Mouse (Mus musculus) gastrocnemius, adult 8-10 months (tissue): ENCODE measurements around the gene Pparg. TPM values are rescaled to one million over a fixed set of nuclear protein-coding genes. Genes with fewer than 3 reads are reported as not detected.

Experiments
- DNase-seq, 2 experiments: peaks; one replicate each; pipeline ENCODE4 v3.0.0; 2022; ENCODE audit warnings: low spot score in 2 of 2
- total RNA-seq, 4 experiments: library from RNA; stranded (reverse); gene quantifications; 2 replicates each; pipeline ENCODE4 v1.2.4; 2022

Gene Pparg
- total RNA-seq, 4 experiments from 2014 or later, result 1.4 to 5.1 (median 3.0) TPM

DNA sequence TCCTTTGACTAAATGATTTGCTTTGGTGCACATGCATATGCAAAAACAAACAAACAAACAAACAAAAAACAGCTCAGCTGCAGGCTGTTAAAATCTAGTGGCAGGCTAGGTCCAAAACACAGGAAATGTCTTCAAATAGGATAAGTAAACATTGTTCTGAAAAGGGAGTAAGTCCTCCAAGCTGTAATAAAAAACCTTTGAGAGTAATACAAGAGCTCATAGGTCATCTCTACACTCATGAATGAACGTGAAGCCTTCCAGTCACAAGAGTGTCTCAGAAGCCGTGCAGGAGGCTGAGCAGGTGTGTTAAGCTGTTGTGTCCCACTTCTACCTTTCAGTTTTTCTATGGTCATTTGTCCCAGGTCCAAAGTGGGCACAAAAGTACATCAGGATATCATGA, 102.6 kb downstream of the Pparg start:
- DNase-seq, result no peak

DNA sequence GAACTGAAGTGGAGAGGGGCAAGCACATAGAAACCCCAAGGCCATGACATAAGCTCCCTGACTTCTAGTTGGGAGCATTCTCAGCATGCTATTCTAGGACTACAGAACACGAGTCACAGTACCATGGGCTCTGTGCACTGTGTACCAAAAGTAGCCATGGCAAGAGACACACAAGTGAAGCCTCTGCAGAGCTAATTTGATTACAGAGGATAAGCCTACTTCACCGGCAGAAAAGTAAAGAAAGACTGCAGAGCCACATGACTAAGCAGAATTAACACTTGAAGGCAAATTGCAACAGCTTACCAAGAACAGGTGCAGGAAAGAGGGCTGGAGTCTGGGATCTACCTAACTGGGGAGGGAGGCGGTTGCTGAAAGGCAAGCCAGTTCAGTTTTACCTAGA, 103.9 kb downstream of the Pparg start:
- DNase-seq, result no peak

DNA sequence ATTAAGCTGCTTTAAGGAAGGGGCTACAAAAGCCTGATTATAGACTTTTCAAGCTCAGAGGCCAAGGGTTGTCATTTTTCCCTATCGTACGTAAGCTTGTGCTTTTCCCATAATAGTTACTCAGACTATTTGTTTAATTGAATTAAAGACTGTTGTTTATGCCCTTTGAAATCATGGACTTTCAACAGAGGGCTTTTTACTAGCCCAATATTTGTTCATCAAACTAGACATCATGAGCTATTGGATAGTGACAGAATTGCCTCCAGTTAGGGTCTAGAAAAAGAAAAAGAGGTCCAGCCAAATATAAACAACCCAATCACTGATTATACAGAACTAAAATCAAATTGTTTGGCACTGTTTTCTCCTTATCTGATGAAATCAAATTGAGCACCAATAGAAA, 104.7 kb downstream of the Pparg start:
- no peak for DNase-seq

DNA sequence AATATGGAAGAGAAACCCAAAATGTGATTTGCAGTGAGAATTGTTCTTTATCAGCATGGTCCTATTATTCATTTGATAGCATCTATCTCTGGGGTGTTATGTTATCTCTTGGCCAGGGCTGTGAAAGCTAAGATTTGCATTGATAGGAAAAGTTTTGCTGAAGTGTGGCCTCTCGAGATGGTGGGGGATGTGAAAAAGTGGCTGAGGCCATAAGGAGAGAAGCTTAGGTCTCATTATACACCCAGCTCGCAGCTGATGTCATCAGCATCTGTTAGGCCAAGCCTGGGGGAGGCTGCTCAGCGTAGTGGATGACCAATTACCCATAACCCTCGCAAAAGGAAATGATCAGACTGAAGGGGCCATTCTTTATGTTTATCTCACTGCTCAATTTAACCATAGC, 105.1 kb downstream of the Pparg start:
- DNase-seq, result no peak

DNA sequence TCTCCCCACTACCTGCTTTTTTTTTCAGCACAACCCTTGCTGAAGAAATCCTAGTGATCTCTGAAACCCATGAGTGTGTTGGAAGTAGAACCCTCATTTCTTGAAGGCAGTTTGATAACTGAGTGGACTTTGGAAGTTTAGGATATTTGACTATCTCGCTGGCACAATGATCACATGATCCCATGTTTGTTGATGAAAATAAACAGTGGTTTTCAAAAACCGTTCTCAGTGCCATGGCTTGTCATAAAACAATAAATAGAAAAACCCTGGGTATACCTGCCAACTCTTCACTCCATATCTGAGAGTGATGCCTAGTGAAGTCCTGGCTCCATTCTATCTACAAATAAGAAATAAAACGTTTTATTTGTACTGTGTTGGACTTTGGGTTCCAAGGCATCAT, 105.8 kb downstream of the Pparg start:
- DNase-seq, result no peak

DNA sequence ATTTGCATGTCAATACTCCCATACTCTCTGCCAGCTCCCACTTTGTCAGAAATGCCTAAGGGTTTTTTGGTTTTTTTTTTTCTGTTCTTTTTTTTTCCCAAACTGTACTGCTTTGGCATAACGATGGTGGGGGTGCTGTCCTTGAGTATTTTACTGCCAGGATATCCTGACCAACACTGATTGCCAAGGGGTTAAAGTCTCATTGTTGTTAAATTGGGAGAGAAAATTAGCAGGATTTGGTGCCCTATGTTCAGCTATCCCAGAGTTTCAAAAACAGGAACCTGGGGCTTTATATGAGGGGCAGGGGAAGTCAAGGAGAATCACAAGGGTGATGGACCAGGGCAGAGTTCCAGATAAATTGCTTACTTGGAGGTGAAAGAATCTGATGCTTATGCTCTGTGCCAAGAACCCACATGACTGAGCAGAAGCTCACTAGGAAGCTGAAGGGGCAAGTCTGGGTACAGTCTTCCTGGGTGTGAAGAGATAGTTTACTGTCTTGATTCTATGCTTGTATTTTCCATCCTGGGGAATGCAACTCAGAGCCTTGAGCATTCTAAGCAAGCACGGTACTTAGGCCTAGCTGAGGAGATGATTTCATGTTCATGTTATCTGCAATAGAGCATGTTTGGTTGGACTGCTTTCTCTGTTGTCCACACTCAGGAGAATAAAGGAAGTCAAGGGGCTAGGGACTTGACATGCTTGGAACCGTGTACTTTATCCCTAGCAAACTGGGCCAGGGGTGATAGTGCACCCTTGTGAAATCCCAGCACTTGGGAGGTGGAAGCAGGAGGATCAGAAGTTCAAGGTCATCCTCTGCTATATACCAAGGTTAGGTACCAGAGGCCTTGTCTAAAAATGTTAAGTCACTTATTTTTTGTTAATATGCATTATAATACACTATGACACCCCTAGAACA, 109.2 kb downstream of the Pparg start:
- DNase-seq, result no peak

DNA sequence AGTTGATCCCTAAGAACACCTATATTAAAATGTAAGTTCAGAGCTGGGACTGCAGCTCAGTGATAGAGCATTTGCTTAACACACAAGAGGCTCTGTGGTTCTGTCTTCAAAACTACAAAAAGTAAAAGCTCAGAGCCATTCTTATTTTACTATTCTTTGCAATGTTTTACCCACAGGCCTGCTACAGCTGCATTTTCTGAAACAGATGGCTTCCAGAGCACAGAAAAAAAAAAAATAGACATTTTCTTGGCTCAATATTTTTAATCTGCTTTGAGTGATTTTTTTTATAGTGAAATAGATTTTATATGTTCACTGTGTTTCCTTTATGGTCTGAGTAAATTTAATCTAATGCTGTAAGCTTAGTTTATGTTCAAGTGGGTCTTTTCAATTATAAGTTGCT, 111.2 kb downstream of the Pparg start:
- DNase-seq, result no peak

DNA sequence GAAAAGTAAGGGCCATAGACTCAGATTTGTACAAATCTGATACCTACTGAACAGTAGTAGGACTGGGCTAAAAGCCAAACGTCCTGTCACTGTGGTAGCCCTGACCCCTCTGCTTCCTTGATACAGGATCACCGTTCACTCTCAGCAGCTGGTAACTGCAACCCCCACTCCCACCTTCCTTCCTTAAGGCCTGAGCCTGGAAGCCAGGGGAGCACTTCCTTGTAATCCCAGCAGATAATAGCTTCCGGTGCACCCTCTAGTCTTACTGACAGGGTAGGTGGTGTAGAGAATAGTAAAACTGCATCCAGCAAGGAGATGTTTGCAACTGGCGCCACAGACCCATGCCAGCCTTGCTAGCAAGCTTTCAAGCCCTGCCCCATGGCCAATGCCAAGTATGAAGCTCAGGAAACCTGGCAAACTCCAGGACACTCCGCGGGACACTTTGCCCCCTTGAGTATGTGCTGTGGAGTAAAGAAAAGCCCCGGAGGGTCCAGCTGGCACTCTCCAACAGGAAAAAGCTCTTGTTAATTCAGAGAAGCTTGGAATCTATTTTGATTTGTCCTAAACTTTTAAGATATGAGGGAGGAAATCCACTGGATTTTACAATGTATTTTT, 116.4 kb downstream of the Pparg start:
- DNase-seq, result no peak

DNA sequence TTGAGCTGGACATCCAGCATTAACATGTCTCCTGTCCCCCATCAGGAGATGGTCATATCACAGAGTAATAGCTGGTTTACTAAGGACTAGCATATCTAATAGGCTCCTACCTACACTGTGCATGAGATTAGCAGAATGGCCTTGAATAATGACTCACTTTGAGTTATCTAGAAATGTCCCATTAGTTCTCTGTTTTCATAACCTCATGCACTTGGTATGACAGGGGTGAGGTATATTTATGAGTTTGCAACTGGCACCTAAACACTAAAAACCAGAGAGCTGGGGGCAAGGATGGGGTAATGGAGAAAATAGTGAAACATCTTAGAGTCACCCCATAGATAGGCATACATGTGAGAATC, 119.2 kb downstream of the Pparg start:
- DNase-seq, result no peak

DNA sequence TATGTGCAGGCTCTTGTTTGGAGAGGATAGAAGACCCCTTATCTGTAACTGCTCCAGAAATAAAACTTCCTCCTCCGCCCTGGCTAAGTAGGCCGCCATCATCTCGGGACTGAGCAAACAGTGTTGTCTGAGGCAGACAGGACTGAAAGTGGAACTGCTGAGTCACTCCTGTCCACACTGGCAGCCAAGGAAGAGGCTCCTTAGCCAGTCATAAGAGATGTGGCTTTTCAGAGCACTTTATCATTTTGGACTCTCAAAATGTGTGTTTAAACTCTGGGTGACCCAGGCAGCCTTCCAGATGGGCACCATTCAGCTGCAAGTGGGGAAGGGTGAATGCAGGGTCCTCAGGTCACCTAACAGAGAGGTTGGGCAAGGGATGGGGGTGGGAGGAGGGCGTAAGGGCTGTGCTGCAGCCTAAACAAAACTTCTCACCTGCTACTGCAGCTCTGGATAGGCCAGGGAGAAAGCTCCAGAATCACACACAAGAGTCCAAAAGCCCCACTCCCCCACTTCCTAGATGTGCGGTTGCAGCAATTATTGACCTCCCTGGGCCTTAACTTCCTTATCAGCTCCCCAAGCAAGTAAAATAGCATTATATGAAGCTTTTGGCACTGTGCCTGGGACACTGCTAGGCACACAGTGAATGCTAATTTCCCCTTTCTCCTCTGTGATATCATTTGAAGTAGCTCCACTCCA, 119.7 kb downstream of the Pparg start:
- DNase-seq, result no peak

DNA sequence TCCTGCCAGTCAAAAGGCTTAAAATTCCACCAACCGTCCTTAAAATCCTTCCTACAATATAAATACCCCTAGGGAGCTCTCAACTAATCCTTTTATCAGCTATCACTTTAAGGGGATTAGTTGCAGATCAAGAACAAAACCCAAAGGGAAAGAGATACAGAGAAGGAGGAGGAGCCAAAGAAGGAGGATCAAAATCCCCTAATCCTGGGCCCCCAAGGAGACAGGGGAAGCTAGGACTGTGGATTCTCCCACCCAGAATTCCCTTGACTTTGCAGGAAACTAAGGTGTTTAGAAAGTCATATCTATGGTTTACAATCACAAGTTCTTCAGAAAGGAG, 120.2 kb downstream of the Pparg start:
- DNase-seq, result no peak

DNA sequence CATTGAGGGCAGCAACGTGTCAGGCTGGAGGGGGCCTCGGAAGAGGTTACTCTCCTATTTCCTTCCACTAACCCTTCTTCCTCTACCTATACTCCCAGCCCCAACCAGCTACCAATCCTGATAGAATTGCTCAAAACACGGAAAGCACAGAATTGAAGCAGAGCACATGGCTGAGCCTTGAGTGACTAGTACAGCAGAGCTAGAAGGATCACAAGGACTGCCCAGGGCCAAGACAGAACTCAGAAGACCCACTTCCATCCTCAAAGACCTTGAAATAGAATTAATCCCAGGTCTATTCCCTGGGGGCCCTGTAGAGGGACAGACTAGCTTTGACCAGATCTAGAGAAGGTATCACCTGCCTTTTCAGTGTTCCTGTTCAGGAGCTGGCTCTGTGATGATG, 120.9 kb downstream of the Pparg start:
- DNase-seq, result no peak

DNA sequence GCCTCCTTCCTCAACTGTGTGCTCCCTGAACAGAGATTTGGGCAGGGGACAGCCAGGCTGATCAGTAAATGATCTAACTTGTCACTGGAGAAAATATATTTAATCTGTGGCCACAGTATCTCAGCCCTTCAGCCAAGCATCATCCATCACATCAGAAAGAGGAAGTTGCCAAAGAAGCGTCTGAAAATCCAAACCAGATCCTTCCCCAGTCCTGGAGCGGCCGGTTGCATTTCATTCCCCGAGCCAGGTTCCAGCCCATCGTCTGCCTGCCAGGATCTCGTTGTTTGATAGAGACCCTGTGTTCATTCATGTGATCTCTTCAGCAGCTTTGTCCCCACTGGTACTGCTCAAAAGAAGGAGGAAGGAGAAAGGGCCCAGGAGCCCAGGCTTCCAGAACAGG, 124.9 kb downstream of the Pparg start:
- DNase-seq, result no peak

DNA sequence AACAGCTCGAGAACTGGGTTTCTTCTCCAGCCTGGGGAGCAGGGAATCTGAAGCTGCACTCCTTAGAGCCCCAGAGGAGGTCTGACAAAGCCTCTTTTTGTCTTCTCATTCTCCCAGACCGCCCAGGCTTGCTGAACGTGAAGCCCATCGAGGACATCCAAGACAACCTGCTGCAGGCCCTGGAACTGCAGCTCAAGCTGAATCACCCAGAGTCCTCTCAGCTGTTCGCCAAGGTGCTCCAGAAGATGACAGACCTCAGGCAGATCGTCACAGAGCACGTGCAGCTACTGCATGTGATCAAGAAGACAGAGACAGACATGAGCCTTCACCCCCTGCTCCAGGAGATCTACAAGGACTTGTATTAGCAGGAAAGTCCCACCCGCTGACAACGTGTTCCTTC, 129.1 kb downstream of the Pparg start:
- DNase-seq, result no peak

DNA sequence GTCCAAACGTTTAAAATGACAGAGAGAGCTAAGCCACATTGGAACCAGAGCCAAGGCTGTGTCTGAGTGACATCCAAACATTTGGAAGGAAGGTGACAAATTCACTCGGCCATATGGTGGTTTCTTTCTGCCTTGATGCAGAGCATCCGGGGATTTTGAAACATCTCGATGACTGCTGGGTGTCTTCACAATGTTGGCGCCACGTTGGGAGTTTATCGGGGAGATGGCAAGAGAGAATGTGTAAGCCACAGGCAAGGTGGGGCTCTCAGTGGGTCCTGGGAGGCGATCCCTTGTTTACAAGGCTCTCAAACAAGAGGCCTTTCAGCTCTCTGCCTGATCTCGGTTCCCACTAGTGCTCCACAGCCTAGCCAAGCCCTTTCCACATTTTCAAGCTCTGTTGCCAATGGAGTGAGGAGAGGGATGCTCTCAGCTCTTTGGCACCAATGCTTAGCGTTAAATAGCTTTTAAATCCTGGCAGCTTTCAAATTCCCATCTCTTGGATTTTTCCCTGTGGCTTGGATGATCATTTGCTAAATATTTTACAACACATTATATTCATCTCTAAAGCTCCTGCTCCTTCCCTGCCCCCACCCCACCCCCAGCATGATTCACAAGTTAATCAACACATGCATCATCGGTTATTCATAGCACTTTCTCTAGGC, 132.3 kb downstream of the Pparg start:
- DNase-seq, result no peak

DNA sequence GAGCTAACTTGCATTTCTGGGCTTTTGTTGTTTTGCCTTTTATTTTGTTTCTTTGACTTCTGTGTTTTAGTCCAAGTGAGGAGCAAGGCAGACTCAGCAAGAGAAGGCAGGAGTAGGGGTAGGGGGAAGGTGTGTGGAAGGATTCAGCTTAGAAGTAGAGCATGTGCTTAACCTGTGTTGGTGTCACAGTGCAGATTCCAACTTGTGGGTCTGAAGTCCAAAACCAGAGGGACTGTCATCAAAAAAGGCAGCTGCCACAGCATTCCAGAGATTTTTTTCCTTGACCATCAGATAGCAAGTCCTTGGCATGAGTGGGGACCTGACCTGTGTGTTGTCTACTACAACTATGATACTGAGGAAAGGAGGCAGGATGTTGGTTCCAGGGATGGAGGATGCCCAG, 133.1 kb downstream of the Pparg start:
- no peak for DNase-seq

DNA sequence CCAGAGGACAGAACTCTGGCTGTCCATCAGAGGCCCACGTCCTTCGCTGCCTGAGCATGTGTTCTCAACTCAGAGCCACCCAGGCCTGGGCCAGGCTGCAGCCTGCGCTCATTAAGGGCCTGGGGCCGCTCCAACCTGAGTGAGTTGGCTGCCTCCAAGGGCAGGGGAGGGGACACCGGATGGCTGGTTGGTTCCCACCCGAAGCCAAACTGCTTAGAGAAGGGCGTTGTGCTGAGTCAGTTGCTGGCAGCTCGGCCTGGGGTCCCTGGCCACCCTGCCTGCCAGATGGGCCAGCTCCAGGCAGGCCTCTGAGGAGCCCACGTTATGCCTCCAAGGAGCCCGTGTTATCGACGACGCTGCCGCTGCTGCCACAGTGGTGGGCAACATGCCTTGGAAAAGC, 138.8 kb downstream of the Pparg start:
- DNase-seq, result peak; percentile 51 to 72

DNA sequence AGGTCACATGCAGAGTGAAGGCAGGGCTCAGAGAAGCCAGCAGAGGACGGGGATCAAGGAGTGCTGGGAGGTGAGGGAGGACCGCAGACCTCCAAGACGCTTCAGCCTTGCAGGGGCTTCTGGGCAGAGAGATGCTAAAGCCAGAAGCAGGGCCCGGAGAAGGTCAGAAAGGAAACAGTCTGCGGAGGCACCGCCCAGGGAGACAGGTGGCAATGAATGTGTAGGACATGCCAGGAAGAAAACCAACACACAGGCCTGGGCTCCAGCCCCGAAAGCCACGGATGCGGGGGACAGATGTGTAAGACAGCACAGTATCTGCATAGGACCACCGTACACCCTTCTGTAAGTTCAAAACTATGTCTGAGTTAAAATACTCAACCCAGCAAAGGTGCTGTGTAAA, 139.5 kb downstream of the Pparg start:
- no peak for DNase-seq

DNA sequence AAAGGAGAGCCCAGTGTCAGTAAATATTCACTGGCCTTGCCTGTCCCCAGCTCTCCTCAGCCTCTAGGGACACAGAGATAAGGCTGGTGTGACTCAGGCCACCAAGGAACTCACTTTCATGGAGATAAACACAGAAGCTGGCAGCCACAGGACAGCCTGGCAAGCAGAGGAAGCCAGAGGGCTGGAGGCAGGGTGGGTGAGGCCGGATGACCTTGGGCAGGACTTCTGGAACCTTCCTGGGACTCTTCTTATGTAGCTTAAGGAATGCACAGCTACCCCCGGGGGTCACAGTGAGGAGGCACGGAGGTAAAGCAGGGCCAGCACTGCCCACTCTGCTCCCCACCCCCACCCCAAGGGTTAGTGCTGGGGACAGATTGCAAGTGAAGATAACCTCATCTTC, 140.4 kb downstream of the Pparg start:
- DNase-seq, result no peak

DNA sequence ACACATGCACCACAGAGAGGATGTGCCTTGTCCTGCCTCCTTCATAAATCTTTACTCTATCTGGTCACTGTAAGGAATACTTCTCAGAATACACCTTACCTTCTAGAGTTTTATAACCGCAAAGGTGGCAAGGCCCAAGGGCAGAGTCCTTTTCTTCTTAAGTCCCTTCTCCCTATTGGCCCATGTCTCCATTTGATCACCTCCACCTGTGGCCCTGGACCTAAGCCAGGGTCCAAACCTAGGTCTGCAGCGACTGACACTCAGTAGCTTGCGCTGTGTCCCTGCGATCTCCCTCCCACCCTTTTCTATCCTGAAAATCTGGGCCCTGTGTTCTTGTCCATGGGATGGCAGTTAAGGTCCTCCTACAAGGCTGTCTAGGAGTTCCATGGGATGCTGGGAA, 142.3 kb downstream of the Pparg start:
- no peak for DNase-seq

DNA sequence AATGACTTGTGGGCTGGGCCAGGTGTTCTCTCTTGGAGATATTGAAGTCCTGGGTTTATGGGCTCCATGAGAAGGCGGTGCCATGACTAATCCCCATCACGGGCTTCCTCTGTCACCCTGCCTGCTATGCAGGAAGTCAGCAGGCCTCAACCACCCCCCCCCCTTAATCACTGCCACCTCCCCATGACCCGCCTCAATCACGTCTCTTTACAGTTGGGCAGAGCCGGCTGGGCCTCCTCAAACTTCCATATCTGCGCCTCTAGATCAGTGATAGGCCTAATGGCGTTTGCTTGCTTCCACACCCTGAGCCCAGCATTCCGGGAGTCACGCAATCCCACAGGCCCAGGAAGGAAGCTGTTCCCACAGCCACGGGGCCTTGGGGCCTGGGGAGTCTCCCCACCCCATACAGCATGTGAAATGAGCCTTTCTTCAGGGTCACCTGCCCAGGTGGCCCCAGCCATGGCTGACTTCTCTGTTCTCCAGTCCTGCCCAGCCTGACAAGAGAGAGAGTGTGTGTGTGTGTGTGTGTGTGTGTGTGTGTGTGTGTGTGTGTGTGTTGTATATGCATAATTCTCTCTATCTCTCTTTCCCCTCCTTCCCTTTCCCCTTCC, 142.9 kb downstream of the Pparg start:
- no peak for DNase-seq

DNA sequence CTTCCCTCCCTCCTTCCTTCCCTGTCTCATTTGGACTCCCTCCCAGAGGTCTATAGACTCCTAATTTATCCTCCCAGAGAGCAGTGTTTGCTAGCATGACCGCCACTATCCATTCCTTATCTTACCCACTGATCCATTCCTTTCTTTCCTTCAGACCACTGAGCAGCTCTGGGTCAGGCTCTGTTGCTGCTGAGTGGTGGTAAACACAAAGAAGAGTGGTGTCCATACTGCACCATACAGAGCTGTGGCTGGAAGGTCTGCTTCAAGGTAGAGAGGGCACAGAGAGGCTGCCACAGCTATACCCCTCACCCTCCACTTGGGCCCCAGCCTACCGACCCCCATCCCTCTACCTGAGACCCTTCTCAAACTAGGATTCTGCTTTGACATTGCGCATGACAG, 143.4 kb downstream of the Pparg start:
- no peak for DNase-seq
